Mouse (Mus musculus) left cerebral cortex, adult 8-10 months (tissue): Measurements from ENCODE around the gene Comt. TPM values are rescaled to one million over a fixed set of nuclear protein-coding genes. Genes with fewer than 3 reads are reported as not detected.

ENCODE experiments used
- DNase-seq, 2 experiments: peaks; one replicate each; pipeline ENCODE4 v3.0.0; 2022; ENCODE audit warnings: low spot score in 2 of 2
- total RNA-seq, 4 experiments: library from RNA; stranded (reverse); gene quantifications; 2 replicates each; pipeline ENCODE4 v1.2.4; 2022

Gene Comt
- total RNA-seq, 4 experiments from 2014 or later = 92.9 to 97.2 (median 94.3) TPM

DNA sequence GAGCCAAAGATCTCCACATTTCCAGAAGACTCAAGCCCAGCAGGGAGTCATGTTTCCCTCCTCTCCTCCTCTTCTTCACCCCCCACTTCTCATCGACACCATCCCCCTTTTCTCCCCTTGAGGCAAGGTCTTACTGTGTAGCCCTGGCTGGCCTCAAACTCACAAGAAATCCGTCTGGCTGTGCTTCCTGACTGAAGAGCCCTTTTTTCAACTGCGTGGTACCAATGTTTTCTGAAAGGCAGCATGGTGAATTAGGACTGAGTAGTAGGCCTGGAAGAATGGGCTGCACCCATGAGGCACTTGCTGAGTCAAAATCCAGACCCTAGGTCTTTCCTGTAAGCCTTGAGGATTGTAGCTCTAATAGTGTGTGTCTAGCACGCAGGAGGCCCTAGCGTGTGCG lies 36.3 kb downstream of the Comt start:
- DNase-seq = no peak

GRCm38 (mm10) chr16:18388583-18389435 lies 37.8 kb downstream of the Comt start:
- no peak for DNase-seq

- no peak for DNase-seq
Observed at GRCm38 (mm10) chr16:18387704-18388582, 38.7 kb downstream of the Comt start.

DNA sequence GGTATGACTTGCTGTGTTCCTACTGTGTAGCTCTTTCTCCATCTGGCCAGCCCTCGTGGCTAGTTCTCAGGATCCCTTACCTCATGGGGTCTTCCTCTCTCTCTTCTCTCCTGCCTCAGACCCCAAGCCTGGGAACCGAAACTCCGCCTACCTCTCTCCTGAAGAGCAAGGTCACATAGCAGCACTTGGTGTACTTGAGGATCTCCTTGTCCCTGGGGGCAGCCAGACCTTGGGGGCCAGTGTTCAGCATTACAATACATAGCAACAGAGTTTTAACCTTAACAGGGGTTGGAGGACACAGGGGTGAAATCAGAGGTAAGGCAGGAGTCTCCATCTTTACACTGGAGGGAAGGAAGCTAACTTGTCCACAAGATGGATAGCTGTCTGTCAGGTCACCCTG lies 39.7 kb downstream of the Comt start:
- DNase-seq = no peak

- DNase-seq = no peak
Observed at GRCm38 (mm10) chr16:18386451-18386850, 40.2 kb downstream of the Comt start.

- no peak for DNase-seq
Observed at GRCm38 (mm10) chr16:18385411-18385810, 41.2 kb downstream of the Comt start.

GRCm38 (mm10) chr16:18384659-18385058 lies 42.0 kb downstream of the Comt start:
- DNase-seq = no peak

DNA sequence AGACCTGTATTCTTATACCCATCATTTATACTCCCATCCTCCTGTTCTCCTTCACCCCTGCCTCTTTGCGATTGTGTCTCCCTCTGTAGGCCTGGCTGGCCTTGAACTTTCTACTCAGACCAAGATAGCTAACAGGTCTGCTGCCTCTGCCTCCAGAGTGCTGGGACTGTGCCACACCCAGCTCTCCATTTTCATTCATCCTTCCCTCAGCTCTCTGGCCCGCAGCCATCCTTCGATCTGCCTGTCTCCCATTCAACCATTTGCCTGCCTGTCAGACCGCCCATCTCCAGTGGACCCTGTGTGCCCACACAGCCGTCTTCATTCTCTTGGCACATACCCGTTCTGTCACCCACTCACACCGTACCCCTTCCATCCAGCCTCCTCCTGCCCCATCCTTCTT lies 42.4 kb downstream of the Comt start:
- no peak for DNase-seq

- no peak for DNase-seq
Observed at GRCm38 (mm10) chr16:18383756-18384155, 42.9 kb downstream of the Comt start.

- no peak for DNase-seq
Observed at GRCm38 (mm10) chr16:18383045-18383726, 43.5 kb downstream of the Comt start.

DNA sequence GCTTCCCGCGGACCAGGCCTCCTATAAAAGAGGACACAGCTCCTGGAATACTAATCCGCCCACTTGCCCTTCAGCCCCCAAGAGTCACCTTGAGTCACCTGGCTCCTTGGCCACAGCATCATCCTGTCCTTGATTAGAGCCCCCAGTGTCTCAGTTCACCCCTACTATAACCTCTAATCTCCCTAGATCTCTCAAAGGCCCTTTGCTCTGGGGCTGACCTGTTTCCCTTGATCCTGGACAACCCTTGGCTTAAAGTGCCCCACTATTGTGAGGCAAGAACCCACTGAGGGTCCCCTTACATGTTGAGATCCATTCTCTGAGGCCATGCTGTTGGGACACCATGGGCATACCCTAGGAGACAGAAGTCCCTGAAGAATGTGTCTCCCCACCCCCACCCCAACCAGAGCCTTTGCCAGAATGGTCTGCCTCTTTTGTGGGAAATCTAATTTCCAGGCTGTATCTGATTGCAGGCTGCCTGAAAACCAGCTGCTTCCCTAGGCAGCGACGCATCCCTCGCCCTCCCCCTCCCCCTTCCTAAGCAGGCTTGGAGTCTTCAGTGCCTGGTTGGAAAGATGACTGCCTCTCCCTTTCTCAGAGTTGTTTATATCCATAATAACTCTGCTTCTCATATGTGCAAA lies 44.9 kb downstream of the Comt start:
- no peak for DNase-seq

GRCm38 (mm10) chr16:18380495-18381063 lies 46.1 kb downstream of the Comt start:
- no peak for DNase-seq

GRCm38 (mm10) chr16:18379338-18380001 lies 47.2 kb downstream of the Comt start:
- DNase-seq = no peak

- DNase-seq = no peak
Observed at GRCm38 (mm10) chr16:18378489-18378888, 48.2 kb downstream of the Comt start.

- DNase-seq = no peak
Observed at GRCm38 (mm10) chr16:18377203-18377602, 49.4 kb downstream of the Comt start.

- no peak for DNase-seq
Observed at GRCm38 (mm10) chr16:18376297-18376954, 50.2 kb downstream of the Comt start.

GRCm38 (mm10) chr16:18373632-18374031 lies 53.0 kb downstream of the Comt start:
- no peak for DNase-seq

DNA sequence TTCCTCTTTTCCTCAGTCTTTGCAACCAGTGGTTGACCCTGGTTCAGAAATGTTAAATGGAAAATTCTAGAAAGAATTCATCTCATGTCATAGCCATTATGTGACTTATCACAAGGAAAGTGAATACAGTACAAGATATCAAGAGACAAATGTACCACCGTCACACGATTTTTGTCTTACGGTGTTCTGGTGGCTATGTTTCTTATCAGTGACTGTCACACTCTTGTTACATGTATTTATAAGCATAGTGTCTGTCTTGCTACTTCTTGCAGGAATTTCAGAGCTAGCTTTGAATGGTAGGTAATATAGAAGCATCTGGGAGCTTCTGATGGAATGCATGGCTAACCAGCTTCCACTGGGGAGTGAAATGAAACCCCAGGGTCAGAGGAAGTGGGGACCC lies 56.5 kb downstream of the Comt start:
- no peak for DNase-seq

DNA sequence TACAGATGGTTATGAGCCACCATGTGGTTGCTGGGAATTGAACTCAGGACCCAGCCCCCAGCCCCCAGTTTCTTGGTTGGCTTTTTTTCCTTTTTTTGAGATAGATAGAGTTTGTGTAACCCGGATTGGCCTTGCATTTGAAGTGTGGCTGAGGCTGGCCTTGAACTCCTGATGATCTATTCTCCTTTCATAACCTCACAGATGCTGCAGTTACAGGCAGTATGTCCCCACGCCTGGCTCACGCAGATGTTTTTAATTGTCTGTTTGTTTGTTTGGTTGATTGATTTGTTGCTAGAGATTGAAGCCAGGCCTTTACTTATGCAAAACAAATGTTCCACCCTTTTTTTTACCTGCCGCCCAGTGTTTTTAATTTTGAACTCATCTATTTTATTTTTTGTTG lies 59.8 kb downstream of the Comt start:
- DNase-seq = no peak

DNA sequence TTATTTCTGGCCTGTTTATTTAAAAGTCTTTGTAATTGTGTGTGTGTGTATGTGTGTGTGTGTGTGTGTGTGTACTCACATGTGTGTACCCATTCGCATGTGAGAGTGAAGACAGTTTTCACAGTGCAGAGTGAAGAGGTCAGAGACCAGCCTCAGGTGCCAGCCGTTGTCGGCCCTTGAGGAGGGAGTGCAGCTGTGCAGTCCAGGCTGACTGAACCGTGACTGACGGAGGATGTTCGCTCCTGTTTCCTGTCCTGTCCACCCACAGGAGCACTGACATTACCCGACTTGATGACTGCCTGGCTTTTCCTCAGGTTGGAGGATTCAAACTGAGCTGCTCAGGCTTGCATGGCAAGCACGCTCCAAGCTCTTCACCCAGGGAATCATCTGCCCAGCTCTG lies 63.7 kb downstream of the Comt start:
- DNase-seq = no peak
